Mouse (Mus musculus): Measurements from ENCODE around the gene Rin2.

- no peak for TF ChIP-seq CTCF (IDR thresholded peaks at IDR 0.05; ENCODE audit: low read depth, low read length)
- TF ChIP-seq GATA1 (IDR thresholded peaks at IDR 0.05; ENCODE audit: borderline replicate concordance, low read length), result no peak
Observed at GRCm38 (mm10) chr2:145865344-145865743, 190.3 kb downstream of the Rin2 start.

Data from G1E (cell line).